Comparison of ENCODE assay signal across 11 mouse cellular contexts in genomic region chr1:182280046-182280445, GRCm38 (mm10). TPM values are rescaled to one million over a fixed set of nuclear protein-coding genes. Genes with fewer than 3 reads are reported as not detected.
DNase-seq lines count a peak whose midpoint lies in the region; ATAC-seq lines count a peak whose summit lies in the region.
"Had no signal": no experiment of that assay in that cellular context is flagged by ENCODE, and none has a peak within 500 bp of the region (broad histone marks: within the 10 kb centered on the region; RNA-seq: fewer than 3 reads in every experiment).

No protein-coding gene starts in this region.

- peak; percentile 14 to 25 for DNase-seq in cerebellum, postnatal 10 days
- DNase-seq in cerebellum, adult 8-10 months = no peak
- DNase-seq in adipocyte (ENCODE audit: low spot score) = peak; percentile 74
- no peak for DNase-seq in embryo, embryonic 10 days (ENCODE audit: low spot score)
- DNase-seq in frontal cortex, adult 2 months (ENCODE audit: extremely low spot score in 1 of 2, low spot score in 1 of 2) = no peak
- DNase-seq: adrenal gland, postnatal 25 days; cerebellum, adult 11-12 months had no signal

- H3K4me1 ChIP-seq in hindbrain, embryonic 13.5 days (replicated peaks) = peaks cover 21% of the 10 kb centered on the region
- peaks cover 21% of the 10 kb centered on the region for H3K4me1 ChIP-seq in hindbrain, embryonic 12.5 days
- H3K4me1 ChIP-seq in limb, embryonic 13.5 days = peaks cover 26% of the 10 kb centered on the region

- H3K27me3 ChIP-seq in hindbrain, embryonic 13.5 days = no peaks in the 10 kb centered on the region; the same call in 1 of the 2 replicates
- H3K27me3 ChIP-seq in hindbrain, embryonic 12.5 days = 0 out of 2 replicates have a peak, but pooled peaks cover 3% of the 10 kb centered on the region
- H3K27me3 ChIP-seq in limb, embryonic 13.5 days = no peaks in the 10 kb centered on the region

- 79% methylated on average over 6 of the region's 6 CpGs for WGBS in hindbrain, embryonic 13.5 days
- WGBS in hindbrain, embryonic 12.5 days = 84% methylated on average over 6 of the region's 6 CpGs
- WGBS in limb, embryonic 13.5 days = 74% methylated on average over 6 of the region's 6 CpGs

- H3K9ac ChIP-seq in hindbrain, embryonic 13.5 days = 0 out of 2 replicates have a peak overlapping the region, but pooled peaks have one; percentile 55
- no peak overlapping the region for H3K9ac ChIP-seq in hindbrain, embryonic 12.5 days
- H3K9ac ChIP-seq in limb, embryonic 13.5 days = no peak overlapping the region

- no peak for ATAC-seq in hindbrain, embryonic 13.5 days (ENCODE audit: low FRiP score)
- no peak for ATAC-seq in hindbrain, embryonic 12.5 days (ENCODE audit: low FRiP score)
- no peak for ATAC-seq in limb, embryonic 13.5 days (ENCODE audit: low FRiP score, low read depth)

- H3K4me3 ChIP-seq in hindbrain, embryonic 13.5 days = peak overlapping the region; percentile 81; the same call in 1 of the 2 replicates
- no peak overlapping the region for H3K4me3 ChIP-seq in hindbrain, embryonic 12.5 days
- H3K4me3 ChIP-seq in limb, embryonic 13.5 days = no peak overlapping the region

- H3K27ac ChIP-seq in hindbrain, embryonic 13.5 days = no peak overlapping the region
- no peak overlapping the region for H3K27ac ChIP-seq in hindbrain, embryonic 12.5 days
- no peak overlapping the region for H3K27ac ChIP-seq in limb, embryonic 13.5 days
- H3K27ac ChIP-seq: left cerebral cortex, adult 2 months had no signal

- peak overlapping the region; percentile 84 for H3K4me2 ChIP-seq in hindbrain, embryonic 13.5 days
- no peak overlapping the region for H3K4me2 ChIP-seq in hindbrain, embryonic 12.5 days (replicated peaks)
- H3K4me2 ChIP-seq in limb, embryonic 13.5 days (replicated peaks) = peak overlapping the region; percentile 79

- H3K9me3 ChIP-seq in hindbrain, embryonic 13.5 days = no peaks in the 10 kb centered on the region
- H3K9me3 ChIP-seq in hindbrain, embryonic 12.5 days (replicated peaks) = no peaks in the 10 kb centered on the region
- no peaks in the 10 kb centered on the region for H3K9me3 ChIP-seq in limb, embryonic 13.5 days

- peaks cover 40% of the 10 kb centered on the region for H3K36me3 ChIP-seq in hindbrain, embryonic 13.5 days
- H3K36me3 ChIP-seq in hindbrain, embryonic 12.5 days = peaks cover 35% of the 10 kb centered on the region
- H3K36me3 ChIP-seq in limb, embryonic 13.5 days = peaks cover 42% of the 10 kb centered on the region

RNA-seq across cellular contexts. Expression of gene Degs1, which starts 2.6 kb away (rescaled TPM):
- polyA plus RNA-seq in hindbrain, embryonic 13.5 days (2015; fragmentation: Nextera tagmentation; extraction: Ambion mirVana) = 70.9 and 76.2 TPM in 2 replicates
- 70.2 and 70.6 TPM in 2 replicates for polyA plus RNA-seq in hindbrain, embryonic 12.5 days (2016; fragmentation: Nextera tagmentation; extraction: Ambion mirVana)
- polyA plus RNA-seq in limb, embryonic 13.5 days (2015; fragmentation: Nextera tagmentation; extraction: Ambion mirVana) = 111 TPM in 2 replicates
- 68.2 and 78.2 TPM in 2 replicates for polyA plus RNA-seq in frontal cortex, adult 2 months (2012; rRNA removed)

Comparison
In these comparisons a context has a peak if more than half of its experiments do, and no peak if none do; other contexts are left out.
1. DNase-seq: peak in cerebellum, postnatal 10 days (2 of 2) and adipocyte (single experiment); none in cerebellum, adult 8-10 months (single experiment), embryo, embryonic 10 days (single experiment) and frontal cortex, adult 2 months (0 of 2).